Mouse (Mus musculus) cerebellum, adult 2 months (tissue): ENCODE measurements around the gene Coq4. TPM values are rescaled to one million over a fixed set of nuclear protein-coding genes. Genes with fewer than 3 reads are reported as not detected.

ENCODE experiments used
- DNase-seq, 2 experiments: peaks; one replicate each; pipeline ENCODE4 v3.0.0; 2021
- H3K27ac ChIP-seq: fragments of 200-500 bp; 2 replicates; pipeline ENCODE4 v1.5.1; 2012; ENCODE audit warnings: low read length, control low read depth, inconsistent platforms; ENCODE audit not compliant: insufficient read depth
- H3K27me3 ChIP-seq: fragments of 200-500 bp; 2 replicates; pipeline ENCODE4 v1.6.1; 2012; ENCODE audit warnings: inconsistent platforms, mild to moderate bottlenecking, low read length, moderate library complexity; ENCODE audit not compliant: control insufficient read depth, insufficient read depth
- H3K4me1 ChIP-seq: fragments of 200-500 bp; 2 replicates; pipeline ENCODE4 v1.6.1; 2011; ENCODE audit warnings: low read length; ENCODE audit not compliant: control insufficient read depth, insufficient read depth
- H3K4me3 ChIP-seq: fragments of 200-500 bp; replicated peaks from 2 replicates; pipeline ENCODE3; 2011; ENCODE audit warnings: mild to moderate bottlenecking, low read depth, low read length, control low read depth; ENCODE audit not compliant: insufficient read depth
- CTCF ChIP-seq: fragments of 200-500 bp; IDR thresholded peaks from 2 replicates; pipeline ENCODE4 v1.5.1; 2011; ENCODE audit warnings: low read depth, mild to moderate bottlenecking, control low read depth, low read length, moderate library complexity, borderline replicate concordance; ENCODE audit not compliant: insufficient read depth
- POLR2A ChIP-seq: fragments of 200-500 bp; IDR thresholded peaks from 2 replicates; pipeline ENCODE4 v1.6.1; 2011; ENCODE audit warnings: low read length, control low read depth, borderline replicate concordance; ENCODE audit not compliant: insufficient read depth
- WGBS: fragments of 180-500 bp; shearing (Covaris S2); methylation state at CpG from one replicate; pipeline ENCODE4 v1.1.7; 2018; 5-methylcytosine and 5-hydroxymethylcytosine counted together
- polyA plus RNA-seq: library from polyadenylated mRNA; depleted of rRNA; stranded (reverse); fragments of >200 nt; gene quantifications from 2 replicates; pipeline ENCODE4 v1.2.3, GENCODE M21; 2012

The Coq4 gene
- polyA plus RNA-seq, 1 experiment: 28.2 TPM

GRCm38 (mm10) chr2:29748499-29748898 is 38.8 kb upstream of the Coq4 start:
- Histone ChIP-seq H3K27me3 (peaks cover 1% of the 10 kb centered on the region; the same call in 1 of the 2 replicates), H3K27ac (no peak overlapping the region), H3K4me3 (no peak overlapping the region), H3K4me1 (no peaks in the 10 kb centered on the region)
- no peak for DNase-seq
- TF ChIP-seq CTCF (no peak), POLR2A (no peak)
- 72% methylated on average over 4 of the region's 4 CpGs for WGBS

- Histone ChIP-seq H3K27ac (no peak within 1 kb of the TSS), H3K4me1 (no peaks in the 10 kb centered on the region), H3K27me3 (peaks cover 1% of the 10 kb centered on the region; the same call in 1 of the 2 replicates), H3K4me3 (no peak within 1 kb of the TSS)
- 6% methylated on average over 28 of the region's 28 CpGs for WGBS
- no peak for DNase-seq
- no peak for TF ChIP-seq CTCF
- no peak for TF ChIP-seq POLR2A
These were observed 35.8 kb upstream of the Coq4 start, which contains the start of gene Gm13420 for GRCm38 (mm10) chr2:29751497-29751896. Gene Gm13420, minus strand, starts transcription at chr2:29751685.

GRCm38 (mm10) chr2:29752397-29752796 is 34.9 kb upstream of the Coq4 start:
- WGBS: 87% methylated on average over 5 of the region's 5 CpGs
- Histone ChIP-seq H3K27me3 (peaks cover 1% of the 10 kb centered on the region; the same call in 1 of the 2 replicates), H3K4me1 (no peaks in the 10 kb centered on the region)

GRCm38 (mm10) chr2:29755693-29756092 is 31.6 kb upstream of the Coq4 start:
- no peak for TF ChIP-seq CTCF
- no peak for TF ChIP-seq POLR2A
- peaks cover 1% of the 10 kb centered on the region; the same call in 1 of the 2 replicates for H3K27me3 ChIP-seq

More at GRCm38 (mm10) chr2:29752397-29752796, 34.9 kb upstream of the Coq4 start:
- no peak overlapping the region for H3K27ac ChIP-seq
- no peak for DNase-seq
- no peak overlapping the region for H3K4me3 ChIP-seq
- no peak for TF ChIP-seq CTCF
- TF ChIP-seq POLR2A: no peak

GRCm38 (mm10) chr2:29764831-29765230 is 22.5 kb upstream of the Coq4 start:
- H3K27me3 ChIP-seq: no peaks in the 10 kb centered on the region
- TF ChIP-seq POLR2A (no peak), CTCF (peak; percentile 94)
- H3K27ac ChIP-seq: no peak overlapping the region
- DNase-seq: peak; percentile 57 to 74
- H3K4me1 ChIP-seq: no peaks in the 10 kb centered on the region; the same call in 1 of the 2 replicates
- WGBS: 0% methylated on average over 1 of the region's 1 CpGs
- H3K4me3 ChIP-seq: no peak overlapping the region

More at GRCm38 (mm10) chr2:29755693-29756092, 31.6 kb upstream of the Coq4 start:
- Histone ChIP-seq H3K4me3 (no peak overlapping the region), H3K27ac (no peak overlapping the region), H3K4me1 (no peaks in the 10 kb centered on the region)
- DNase-seq: no peak

GRCm38 (mm10) chr2:29767976-29768709 is 19.1 kb upstream of the Coq4 start:
- TF ChIP-seq POLR2A: no peak
- TF ChIP-seq CTCF: no peak
- no peaks in the 10 kb centered on the region; the same call in 1 of the 2 replicates for H3K4me1 ChIP-seq
- WGBS: 69% methylated on average over 11 of the region's 11 CpGs
- DNase-seq: no peak
- H3K27ac ChIP-seq: no peak overlapping the region
- no peak overlapping the region for H3K4me3 ChIP-seq
- H3K27me3 ChIP-seq: no peaks in the 10 kb centered on the region

GRCm38 (mm10) chr2:29768901-29769300 is 18.4 kb upstream of the Coq4 start:
- 70% methylated on average over 9 of the region's 9 CpGs for WGBS
- no peak for DNase-seq
- Histone ChIP-seq H3K27me3 (no peaks in the 10 kb centered on the region), H3K4me1 (no peaks in the 10 kb centered on the region; the same call in 1 of the 2 replicates), H3K4me3 (no peak overlapping the region), H3K27ac (no peak overlapping the region)
- no peak for TF ChIP-seq CTCF
- no peak for TF ChIP-seq POLR2A

- no peaks in the 10 kb centered on the region for H3K27me3 ChIP-seq
- TF ChIP-seq CTCF (no peak), POLR2A (no peak)
- no peaks in the 10 kb centered on the region; the same call in 1 of the 2 replicates for H3K4me1 ChIP-seq
- no peak overlapping the region for H3K27ac ChIP-seq
- no peak for DNase-seq
- H3K4me3 ChIP-seq: no peak overlapping the region
These were observed 17.1 kb upstream of the Coq4 start for GRCm38 (mm10) chr2:29770162-29770561.
